Mouse (Mus musculus) natural killer cell, adult 2 months (primary cell): Measurements from ENCODE around the gene Dctn1.

Experiments
- DNase-seq, 2 experiments: peaks; one replicate each; pipeline ENCODE4 v3.0.0; 2022; ENCODE audit warnings: low spot score in 2 of 2

The Dctn1 gene

DNA sequence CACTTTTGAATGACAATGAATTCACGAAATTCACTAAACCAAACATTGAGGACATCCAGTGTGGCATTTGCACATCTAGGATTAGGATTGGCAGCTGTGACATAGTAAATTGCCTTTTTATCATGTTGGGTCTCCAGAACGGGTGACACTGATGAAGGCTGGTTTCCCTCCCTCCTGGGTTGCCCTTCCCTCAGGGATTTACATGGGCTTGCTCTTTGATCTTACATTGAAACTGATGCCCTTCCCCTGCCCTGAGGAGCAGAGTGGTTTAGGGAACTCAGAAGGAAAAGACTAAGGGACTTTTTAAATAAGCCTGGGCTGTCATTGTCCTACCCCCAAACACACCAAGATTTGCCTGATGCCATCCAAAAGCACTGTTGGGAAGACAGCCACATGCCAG lies 65.8 kb downstream of the Dctn1 start:
- DNase-seq: no peak

DNA sequence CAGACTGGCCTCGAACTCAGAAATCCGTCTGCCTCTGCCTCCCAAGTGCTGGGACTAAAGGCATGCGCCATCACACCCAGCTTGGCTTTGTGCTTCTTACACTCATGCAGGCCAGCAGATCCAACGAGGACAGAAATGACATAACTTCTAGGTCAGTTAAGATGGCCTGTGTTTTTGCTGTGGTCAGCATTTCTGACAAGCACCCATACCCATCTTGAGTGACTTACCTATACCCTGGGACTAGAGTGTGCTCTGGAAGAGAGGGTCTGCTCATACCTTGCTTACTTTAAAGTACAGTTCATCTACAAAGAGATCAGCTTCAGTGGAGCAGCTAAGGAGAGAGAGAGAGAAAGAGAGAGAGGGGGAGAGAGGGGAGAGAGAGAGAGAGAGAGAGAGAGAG lies 67.6 kb downstream of the Dctn1 start:
- DNase-seq: no peak

DNA sequence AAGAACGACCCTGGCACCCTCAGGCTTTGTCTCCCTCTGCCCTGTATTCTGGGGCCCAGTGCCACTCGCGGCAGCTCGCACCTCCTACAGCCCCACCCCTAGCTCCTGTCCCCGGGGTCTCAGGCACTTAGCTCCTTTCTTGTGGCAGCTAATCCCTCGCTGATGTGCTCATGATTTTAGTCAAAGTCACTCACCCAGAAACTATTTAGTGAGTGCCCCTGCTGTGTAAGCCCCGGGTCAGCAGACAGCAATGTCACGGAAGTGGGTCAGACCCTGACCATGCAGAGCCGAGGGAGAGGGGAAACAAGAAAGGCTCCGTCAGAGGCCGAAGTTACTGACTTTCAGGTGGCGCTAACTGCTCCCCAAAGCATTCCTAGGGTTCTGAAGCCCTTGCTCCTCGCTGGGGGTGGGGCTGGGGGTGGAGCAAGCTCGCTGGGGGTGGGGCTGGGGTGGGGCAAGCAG lies 68.6 kb downstream of the Dctn1 start:
- no peak for DNase-seq

DNA sequence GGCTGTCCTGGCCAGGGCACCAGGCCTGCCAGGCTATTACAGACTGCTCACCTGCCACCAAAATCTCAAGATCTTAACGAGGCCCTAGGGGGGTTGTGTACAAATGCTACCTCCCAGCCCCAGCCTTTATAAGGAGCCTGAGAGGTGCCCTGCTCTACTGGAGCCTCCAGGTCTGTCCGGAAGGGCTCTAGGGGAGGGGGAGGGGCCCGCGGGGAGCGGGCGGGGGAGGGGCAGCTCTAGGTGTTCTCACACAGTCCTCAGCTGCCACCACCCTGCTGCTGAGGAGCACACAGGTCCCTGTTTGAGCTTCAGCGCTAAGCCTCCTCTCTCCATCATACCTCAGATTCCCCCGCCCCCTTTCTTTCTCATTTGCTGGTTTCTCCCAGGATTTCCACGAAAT lies 71.4 kb downstream of the Dctn1 start:
- DNase-seq: no peak

DNA sequence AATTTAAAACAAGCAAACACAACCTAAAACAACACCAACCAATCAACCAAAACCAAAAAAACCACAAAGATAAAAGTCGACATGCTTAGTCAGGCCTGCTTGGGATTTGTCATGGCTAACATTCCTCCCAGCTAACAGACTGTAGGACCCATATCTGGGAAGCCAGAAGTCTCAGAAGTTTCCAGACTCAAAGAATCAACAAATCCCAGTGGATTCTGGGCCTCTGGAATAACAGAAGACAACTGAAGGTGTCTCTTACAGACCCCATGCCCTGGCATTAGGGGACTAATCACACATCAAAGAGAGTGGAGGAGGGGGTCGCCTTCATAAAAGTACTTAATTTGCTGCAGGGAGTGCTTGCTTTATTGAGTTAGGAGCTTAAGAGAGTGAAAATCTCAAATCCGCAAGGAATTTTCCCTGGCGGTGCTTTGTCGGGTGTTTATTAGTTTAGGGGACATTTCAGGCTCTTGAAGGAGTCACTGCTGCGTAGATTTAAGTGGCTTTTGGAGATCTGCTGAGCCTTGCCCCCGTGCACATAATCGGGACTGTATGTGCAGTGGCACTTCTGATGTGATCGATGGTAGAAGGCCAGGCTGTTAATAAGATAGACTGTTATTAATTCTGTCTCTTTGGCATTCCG lies 78.8 kb downstream of the Dctn1 start:
- DNase-seq: no peak

DNA sequence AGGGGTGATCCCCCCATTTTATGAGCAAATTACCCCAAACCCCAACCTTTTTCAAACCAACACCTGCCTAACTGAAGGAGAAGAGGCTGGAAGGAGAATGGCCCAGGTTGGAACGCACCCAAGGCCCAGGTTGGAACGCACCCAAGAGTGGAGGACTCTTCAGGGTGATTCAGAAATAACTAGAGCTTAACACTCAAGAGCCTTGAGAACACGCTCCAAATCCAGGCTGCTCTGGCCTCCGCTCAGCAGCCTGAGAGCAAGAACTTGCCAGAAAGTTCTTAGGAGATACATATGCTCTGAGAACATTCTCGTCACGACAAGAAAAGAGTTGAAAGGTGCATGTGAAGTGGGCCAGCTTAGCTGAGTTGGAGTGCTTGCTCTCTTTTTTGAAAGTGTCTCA lies 79.4 kb downstream of the Dctn1 start:
- DNase-seq: no peak

DNA sequence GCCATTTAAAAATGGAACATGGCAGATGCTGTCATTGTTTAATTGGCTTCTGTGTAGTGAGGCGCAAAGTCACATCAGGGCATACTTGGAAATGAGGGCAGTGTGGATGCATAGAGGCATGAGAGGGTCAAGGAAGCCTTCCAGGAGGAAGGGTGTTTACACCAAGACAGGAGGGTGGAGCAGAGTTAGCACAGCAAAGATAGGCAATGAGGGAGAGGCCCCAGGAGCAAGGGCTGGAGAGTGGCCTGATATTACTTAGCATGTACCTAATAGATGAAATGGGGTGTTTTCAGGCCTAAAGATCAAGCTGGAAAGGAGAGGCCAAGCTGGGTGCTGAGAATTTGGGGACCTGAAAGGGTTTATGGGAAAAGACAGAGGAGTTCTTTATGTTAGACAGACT lies 80.3 kb downstream of the Dctn1 start:
- DNase-seq: no peak

DNA sequence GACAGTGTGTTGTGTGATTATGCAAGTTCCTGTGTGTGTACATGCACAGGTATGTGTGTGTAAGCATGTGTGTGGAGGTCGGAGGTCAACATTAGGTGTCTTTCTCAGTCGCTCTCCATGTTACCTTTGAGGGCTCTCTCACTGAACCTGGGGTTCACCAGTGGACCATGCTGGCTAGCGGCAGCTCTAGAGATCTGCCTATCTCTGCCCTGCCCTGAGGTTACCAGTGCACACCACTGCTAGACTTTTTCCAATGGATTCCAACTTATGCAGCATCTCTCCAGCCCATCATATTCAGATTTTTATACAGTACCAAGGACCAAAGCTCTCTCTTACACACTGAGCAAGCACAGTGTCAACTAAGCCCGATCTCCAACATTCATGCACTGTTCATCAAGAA lies 81.0 kb downstream of the Dctn1 start:
- no peak for DNase-seq

DNA sequence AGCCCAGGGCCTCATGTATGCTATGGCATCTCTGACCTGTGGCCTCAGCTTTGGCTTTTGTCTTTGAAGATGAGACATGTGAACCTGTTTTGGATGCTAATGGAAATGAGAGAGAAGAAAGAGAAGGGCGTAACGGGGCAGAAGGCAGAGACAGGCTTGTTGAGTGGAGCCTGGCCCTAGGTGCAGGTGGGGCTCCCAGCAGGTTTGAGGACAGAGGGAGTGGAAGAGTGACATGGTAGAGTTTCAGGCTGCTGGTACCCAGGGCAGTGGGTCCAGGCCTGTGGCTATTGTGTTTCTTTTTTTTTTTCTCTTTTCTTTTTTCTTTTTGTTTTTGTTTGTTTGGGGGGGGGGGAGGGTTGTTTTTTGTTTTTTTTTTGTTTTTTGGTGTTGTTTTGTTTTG lies 81.4 kb downstream of the Dctn1 start:
- DNase-seq: no peak
